Mouse (Mus musculus) MEL (cell line): Measurements from ENCODE around the gene Ggt1. TPM values are rescaled to one million over a fixed set of nuclear protein-coding genes. Genes with fewer than 3 reads are reported as not detected.

Experiments
- DNase-seq: peaks from one replicate; pipeline ENCODE4 v3.0.0; 2011; ENCODE audit warnings: low read depth, low spot score
- H3K27ac ChIP-seq: 2 replicates; pipeline ENCODE4 v1.5.1; 2012; ENCODE audit warnings: low read depth, mild to moderate bottlenecking, control low read depth, low read length, moderate library complexity; ENCODE audit not compliant: control insufficient read depth
- H3K27me3 ChIP-seq, 2 experiments: fragments of 150-350 bp in 1 of 2; sonication (generic) in 1 of 2; 2 replicates each; pipeline ENCODE4 v1.6.1; 2012; ENCODE audit warnings: low read length in 2 of 2, mild to moderate bottlenecking in 2 of 2, improper control_type of control experiment in 1 of 2, moderate library complexity in 1 of 2; ENCODE audit not compliant: insufficient read depth in 2 of 2, control insufficient read depth in 1 of 2
- H3K36me3 ChIP-seq, 2 experiments: 2 replicates each; pipeline ENCODE4 v1.6.1; 2012 to 2014; ENCODE audit warnings: low read length in 2 of 2, improper control_type of control experiment in 1 of 2, inconsistent platforms in 1 of 2, mild to moderate bottlenecking in 1 of 2; ENCODE audit not compliant: insufficient read depth in 2 of 2, control insufficient read depth in 1 of 2
- H3K4me1 ChIP-seq, 2 experiments: fragments of 150-350 bp in 1 of 2; sonication (generic) in 1 of 2; 2 replicates each; pipeline ENCODE4 v1.6.1; 2012; ENCODE audit warnings: low read length in 2 of 2, improper control_type of control experiment in 1 of 2, mild to moderate bottlenecking in 1 of 2; ENCODE audit not compliant: insufficient read depth in 2 of 2, control insufficient read depth in 1 of 2
- H3K4me3 ChIP-seq, 2 experiments: fragments of 150-350 bp in 1 of 2; sonication (generic) in 1 of 2; 2 replicates each; pipeline ENCODE4 v1.5.1; 2012; ENCODE audit warnings: low read depth in 2 of 2, low read length in 2 of 2, mild to moderate bottlenecking in 2 of 2, moderate library complexity in 2 of 2, control low read depth in 1 of 2, improper control_type of control experiment in 1 of 2; ENCODE audit not compliant: control insufficient read depth in 1 of 2, insufficient read depth in 1 of 2
- H3K79me2 ChIP-seq: 2 replicates; pipeline ENCODE4 v1.6.1; 2012; ENCODE audit warnings: mild to moderate bottlenecking, low read length, moderate library complexity; ENCODE audit not compliant: control insufficient read depth, poor library complexity, insufficient read depth
- H3K9ac ChIP-seq: 2 replicates; pipeline ENCODE4 v1.6.1; 2012; ENCODE audit warnings: low read depth, mild to moderate bottlenecking, control low read depth, low read length, moderate library complexity; ENCODE audit not compliant: control insufficient read depth, poor library complexity, severe bottlenecking
- H3K9me3 ChIP-seq: fragments of 150-350 bp; sonication (generic); replicated peaks from 2 replicates; pipeline ENCODE4 v1.6.1; 2012; ENCODE audit warnings: mild to moderate bottlenecking, low read length, improper control_type of control experiment, moderate library complexity; ENCODE audit not compliant: insufficient read depth
- BHLHE40 ChIP-seq: IDR thresholded peaks from 2 replicates; pipeline ENCODE4 v1.6.1; 2012; ENCODE audit warnings: low read depth, mild to moderate bottlenecking, inconsistent platforms, low read length, improper control_type of control experiment, borderline replicate concordance
- CHD1 ChIP-seq: IDR thresholded peaks from 2 replicates; pipeline ENCODE4 v1.6.1; 2012; ENCODE audit warnings: low read depth, mild to moderate bottlenecking, inconsistent platforms, low read length, improper control_type of control experiment
- CHD2 ChIP-seq: IDR thresholded peaks from 2 replicates; pipeline ENCODE4 v1.6.1; 2011; ENCODE audit warnings: low read length, improper control_type of control experiment
- CTCF ChIP-seq, 3 experiments: IDR thresholded peaks in 2 of 3; conservative IDR thresholded peaks in 1 of 3; 2 replicates each; pipeline ENCODE4 v1.5.1; 2011 to 2012; ENCODE audit warnings: low read length in 3 of 3, low read depth in 2 of 3, mild to moderate bottlenecking in 2 of 3, improper control_type of control experiment in 1 of 3, inconsistent platforms in 1 of 3, mixed read lengths in 1 of 3, moderate library complexity in 1 of 3; ENCODE audit not compliant: control insufficient read depth in 1 of 3, insufficient read depth in 1 of 3, poor library complexity in 1 of 3, severe bottlenecking in 1 of 3
- ELF1 ChIP-seq: IDR thresholded peaks from 2 replicates; pipeline ENCODE4 v1.6.1; 2014; ENCODE audit warnings: low read depth, mild to moderate bottlenecking, inconsistent platforms, low read length, improper control_type of control experiment, moderate library complexity
- EP300 ChIP-seq, 2 experiments: IDR thresholded peaks; 2 replicates each; pipeline ENCODE4 v1.6.1; 2011; ENCODE audit warnings: improper control_type of control experiment in 2 of 2, low read length in 2 of 2, low read depth in 1 of 2, mild to moderate bottlenecking in 1 of 2
- ETS1 ChIP-seq: IDR thresholded peaks from 2 replicates; pipeline ENCODE4 v1.6.1; 2012; ENCODE audit warnings: low read depth, mild to moderate bottlenecking, inconsistent platforms, low read length, improper control_type of control experiment, moderate library complexity
- GABPA ChIP-seq: IDR thresholded peaks from 2 replicates; pipeline ENCODE4 v1.6.1; 2012; ENCODE audit warnings: low read depth, mild to moderate bottlenecking, inconsistent platforms, low read length, improper control_type of control experiment, moderate library complexity
- GATA1 ChIP-seq: IDR thresholded peaks from 2 replicates; pipeline ENCODE4 v1.6.1; 2011; ENCODE audit warnings: low read depth, low read length, improper control_type of control experiment
- HCFC1 ChIP-seq: IDR thresholded peaks from 2 replicates; pipeline ENCODE4 v1.6.1; 2012; ENCODE audit warnings: low read depth, mild to moderate bottlenecking, inconsistent platforms, low read length, improper control_type of control experiment, moderate library complexity
- JUND ChIP-seq: IDR thresholded peaks from 2 replicates; pipeline ENCODE4 v1.6.1; 2011; ENCODE audit warnings: low read depth, mild to moderate bottlenecking, improper control_type of control experiment, low read length
- KAT2A ChIP-seq: conservative IDR thresholded peaks from 2 replicates; pipeline ENCODE4 v1.6.1; 2012; ENCODE audit warnings: low read depth, low read length, improper control_type of control experiment, inconsistent platforms
- MAZ ChIP-seq: IDR thresholded peaks from 2 replicates; pipeline ENCODE4 v1.6.1; 2012; ENCODE audit warnings: low read depth, mild to moderate bottlenecking, inconsistent platforms, low read length, improper control_type of control experiment
- MEF2A ChIP-seq: IDR thresholded peaks from 2 replicates; pipeline ENCODE4 v1.6.1; 2014; ENCODE audit warnings: low read depth, mild to moderate bottlenecking, inconsistent platforms, low read length, improper control_type of control experiment; ENCODE audit not compliant: poor library complexity, insufficient replicate concordance, severe bottlenecking; ENCODE audit errors: extremely low read depth
- MXI1 ChIP-seq: IDR thresholded peaks from 2 replicates; pipeline ENCODE4 v1.6.1; 2011; ENCODE audit warnings: mild to moderate bottlenecking, low read depth, low read length, improper control_type of control experiment
- MYC ChIP-seq: IDR thresholded peaks from 2 replicates; pipeline ENCODE4 v1.6.1; 2011; ENCODE audit warnings: low read depth, mild to moderate bottlenecking, low read length, improper control_type of control experiment, moderate library complexity
- NELFE ChIP-seq: IDR thresholded peaks from 2 replicates; pipeline ENCODE4 v1.6.1; 2011; ENCODE audit warnings: low read depth, low read length, improper control_type of control experiment
- NRF1 ChIP-seq: IDR thresholded peaks from 2 replicates; pipeline ENCODE4 v1.6.1; 2014; ENCODE audit warnings: low read depth, mild to moderate bottlenecking, inconsistent platforms, low read length, improper control_type of control experiment, moderate library complexity; ENCODE audit not compliant: poor library complexity, insufficient read depth, severe bottlenecking
- POLR2A ChIP-seq, 2 experiments: IDR thresholded peaks; 2 replicates each; pipeline ENCODE4 v1.6.1; 2011 to 2012; ENCODE audit warnings: low read length in 2 of 2, mild to moderate bottlenecking in 2 of 2, control low read depth in 1 of 2, improper control_type of control experiment in 1 of 2, low read depth in 1 of 2, moderate library complexity in 1 of 2; ENCODE audit not compliant: control insufficient read depth in 1 of 2, insufficient read depth in 1 of 2, poor library complexity in 1 of 2
- POLR2AphosphoS2 ChIP-seq: IDR thresholded peaks from 2 replicates; pipeline ENCODE4 v1.6.1; 2011; ENCODE audit warnings: low read length, improper control_type of control experiment
- POLR2AphosphoS5 ChIP-seq: IDR thresholded peaks from 2 replicates; pipeline ENCODE4 v1.6.1; 2012; ENCODE audit warnings: low read depth, borderline replicate concordance, mild to moderate bottlenecking, inconsistent platforms, low read length, moderate library complexity, mixed read lengths
- RAD21 ChIP-seq: IDR thresholded peaks from 2 replicates; pipeline ENCODE4 v1.6.1; 2011; ENCODE audit warnings: mild to moderate bottlenecking, low read depth, low read length, improper control_type of control experiment
- RCOR1 ChIP-seq: IDR thresholded peaks from 2 replicates; pipeline ENCODE4 v1.6.1; 2012; ENCODE audit warnings: low read depth, mild to moderate bottlenecking, inconsistent platforms, low read length, improper control_type of control experiment
- SMC3 ChIP-seq: IDR thresholded peaks from 2 replicates; pipeline ENCODE4 v1.6.1; 2011; ENCODE audit warnings: low read depth, low read length, improper control_type of control experiment
- TCF12 ChIP-seq: IDR thresholded peaks from 2 replicates; pipeline ENCODE4 v1.6.1; 2014; ENCODE audit warnings: low read depth, mild to moderate bottlenecking, inconsistent platforms, low read length, improper control_type of control experiment, moderate library complexity
- UBTF ChIP-seq: IDR thresholded peaks from 2 replicates; pipeline ENCODE4 v1.6.1; 2012; ENCODE audit warnings: low read depth, mild to moderate bottlenecking, inconsistent platforms, low read length, improper control_type of control experiment, moderate library complexity, borderline replicate concordance; ENCODE audit not compliant: insufficient read depth
- USF1 ChIP-seq: IDR thresholded peaks from 2 replicates; pipeline ENCODE4 v1.6.1; 2014; ENCODE audit warnings: low read depth, mild to moderate bottlenecking, inconsistent platforms, low read length, improper control_type of control experiment, moderate library complexity
- USF2 ChIP-seq, 2 experiments: IDR thresholded peaks; 2 replicates each; pipeline ENCODE4 v1.6.1; 2011 to 2012; ENCODE audit warnings: improper control_type of control experiment in 2 of 2, low read length in 2 of 2, borderline replicate concordance in 1 of 2, inconsistent platforms in 1 of 2, low read depth in 1 of 2, mild to moderate bottlenecking in 1 of 2; ENCODE audit not compliant: insufficient read depth in 1 of 2
- ZKSCAN1 ChIP-seq: IDR thresholded peaks from 2 replicates; pipeline ENCODE4 v1.6.1; 2012; ENCODE audit warnings: low read depth, mild to moderate bottlenecking, inconsistent platforms, low read length, improper control_type of control experiment, moderate library complexity
- ZMIZ1 ChIP-seq: IDR thresholded peaks from 2 replicates; pipeline ENCODE4 v1.6.1; 2012; ENCODE audit warnings: low read depth, mild to moderate bottlenecking, inconsistent platforms, low read length, improper control_type of control experiment, moderate library complexity
- ZNF384 ChIP-seq: IDR thresholded peaks from 2 replicates; pipeline ENCODE4 v1.6.1; 2012; ENCODE audit warnings: low read depth, mild to moderate bottlenecking, inconsistent platforms, low read length, improper control_type of control experiment
- polyA plus RNA-seq, 2 experiments: library from polyadenylated mRNA; stranded (reverse) in 1 of 2; unstranded in 1 of 2; fragments of >175 nt in 1 of 2; fragments of >200 nt in 1 of 2; gene quantifications; 2 replicates each; pipeline versions ENCODE4 v1.2.1 to v1.2.4; 2012; ENCODE audit warnings: low replicate concordance in 2 of 2, low read depth in 1 of 2; ENCODE audit not compliant: insufficient read length in 2 of 2, insufficient read depth in 1 of 2, missing spikeins in 1 of 2
- total RNA-seq: library from RNA; depleted of rRNA; stranded (reverse); fragments of 300-350 nt; gene quantifications from 2 replicates; pipeline ENCODE4 v1.2.3, GENCODE M21; 2012

Gene Ggt1
- total and polyA plus RNA-seq, 3 experiments = 0.46 to 3.2 TPM; not detected in 1

DNA sequence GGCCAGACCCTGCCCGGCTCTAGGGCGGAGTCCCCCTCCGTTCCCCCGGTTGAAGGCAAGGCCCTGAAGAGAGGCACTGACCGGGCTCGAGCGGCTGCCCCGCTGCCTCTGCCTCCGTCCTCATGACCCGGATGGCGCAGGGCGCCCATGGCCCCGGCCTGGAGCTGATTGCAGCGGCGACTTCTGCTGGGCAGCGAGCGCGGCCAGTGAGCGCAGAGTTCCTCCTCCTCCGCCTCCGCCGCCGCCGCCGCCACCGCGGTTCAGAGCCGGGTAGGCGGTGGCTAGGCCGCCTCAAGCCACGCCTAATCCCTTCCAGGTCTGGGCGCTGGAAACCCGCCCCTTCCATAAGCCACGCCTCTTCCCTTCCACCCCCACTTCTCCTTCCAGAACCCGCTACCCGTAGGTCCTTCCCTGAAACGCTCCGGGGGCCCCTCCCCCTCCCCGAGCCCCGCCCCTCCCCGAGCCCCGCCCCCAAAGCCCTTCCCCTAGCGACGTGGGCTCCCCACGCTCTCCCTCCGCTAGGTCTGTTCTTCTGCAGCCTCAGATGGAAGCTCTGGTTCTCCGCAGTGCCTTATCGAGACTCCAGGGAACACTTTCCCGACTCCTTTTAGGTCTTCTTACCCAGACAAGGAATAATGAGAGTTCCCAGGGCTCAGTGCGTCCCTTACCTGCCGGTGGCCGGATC, 44.2 kb upstream of the Ggt1 start, which contains the start of gene Snrpd3:
Gene Snrpd3, plus strand, starts transcription at position 479 of the 685 bp plus-strand sequence.
- Histone ChIP-seq H3K27me3 (no peaks in the 10 kb centered on the region), H3K27ac (peak within 1 kb of the TSS; percentile 96), H3K9ac (peak within 1 kb of the TSS; percentile 93)
- TF ChIP-seq MEF2A (no peak), HCFC1 (no peak), EP300 (IDR thresholded peaks at IDR 0.05; ENCODE audit: low read depth in 1 of 2, low read length in 2 of 2) (no peak), SMC3 (no peak), MYC (no peak), GATA1 (no peak), ZKSCAN1 (no peak), ELF1 (0 out of 2 replicates have a peak, but pooled peaks have one; percentile 40), GABPA (no peak), NRF1 (no peak), ETS1 (no peak), CHD1 (peak; percentile 93; the same call in 1 of the 2 replicates), RCOR1 (no peak), RAD21 (no peak), MXI1 (no peak; the same call in 1 of the 2 replicates), POLR2AphosphoS5 (no peak), CTCF (IDR thresholded peaks at IDR 0.05 in 2 of 3, conservative IDR thresholded peaks at IDR 0.05 in 1 of 3; ENCODE audit: control insufficient read depth in 1 of 3, insufficient read depth in 1 of 3, low read depth in 2 of 3, low read length in 3 of 3, poor library complexity in 1 of 3, severe bottlenecking in 1 of 3) (no peak), ZNF384 (no peak), UBTF (0 out of 2 replicates have a peak, but pooled peaks have one; percentile 44), MAZ (no peak; the same call in 1 of the 2 replicates), NELFE (peak; percentile 65), JUND (no peak), TCF12 (peak; percentile 31; the same call in 1 of the 2 replicates), ZMIZ1 (peak; percentile 45; the same call in 1 of the 2 replicates), USF2 (IDR thresholded peaks at IDR 0.05; ENCODE audit: borderline replicate concordance in 1 of 2, insufficient read depth in 1 of 2, low read depth in 1 of 2, low read length in 2 of 2) (no peak), CHD2 (peak; percentile 12; the same call in 1 of the 2 replicates), KAT2A (no peak), POLR2A (IDR thresholded peaks at IDR 0.05; ENCODE audit: control insufficient read depth in 1 of 2, insufficient read depth in 1 of 2, low read depth in 1 of 2, low read length in 2 of 2, poor library complexity in 1 of 2) (peak; percentile 46 to 65; a peak in 3 of 4 replicates), BHLHE40 (no peak), USF1 (no peak), POLR2AphosphoS2 (peak; percentile 64)
- TF ChIP-seq, all 39 proteins: peak for 9
- peaks cover 9 to 46% of the 10 kb centered on the region in 2 experiments; a peak in 3 of 4 replicates for H3K36me3 ChIP-seq
- peak; percentile 98 for DNase-seq
- H3K79me2 ChIP-seq = peaks cover 50% of the 10 kb centered on the region
- peak within 1 kb of the TSS; percentile 79 to 97 for H3K4me3 ChIP-seq
- no peaks in the 10 kb centered on the region for H3K9me3 ChIP-seq
- peaks cover 15 to 34% of the 10 kb centered on the region in 2 experiments for H3K4me1 ChIP-seq
